Mouse (Mus musculus) frontal cortex, postnatal 36 days (tissue): ENCODE data around the gene Chrna1.

ENCODE experiments used
- DNase-seq, 2 experiments: peaks; one replicate each; pipeline ENCODE4 v3.0.0; 2022; ENCODE audit warnings: low spot score in 2 of 2

The Chrna1 gene

GRCm38 (mm10) chr2:73580166-73580565, at the start of gene Chrna1:
TSS of gene Chrna1 (minus strand) at chr2:73580338.
- no peak for DNase-seq

- DNase-seq: no peak
Measured at GRCm38 (mm10) chr2:73618486-73619052, 38.4 kb upstream of the Chrna1 start.

GRCm38 (mm10) chr2:73616434-73617057, 36.4 kb upstream of the Chrna1 start:
- DNase-seq: no peak

GRCm38 (mm10) chr2:73615456-73615855, 35.3 kb upstream of the Chrna1 start:
- no peak for DNase-seq

- DNase-seq: no peak
Measured at GRCm38 (mm10) chr2:73614303-73614702, 34.2 kb upstream of the Chrna1 start.

GRCm38 (mm10) chr2:73612941-73613340, 32.8 kb upstream of the Chrna1 start:
- DNase-seq: no peak

- DNase-seq: no peak
Measured at GRCm38 (mm10) chr2:73612367-73612914, 32.3 kb upstream of the Chrna1 start.

GRCm38 (mm10) chr2:73611798-73612197, 31.7 kb upstream of the Chrna1 start:
- DNase-seq: no peak

- no peak for DNase-seq
Measured at GRCm38 (mm10) chr2:73609724-73610210, 29.6 kb upstream of the Chrna1 start.

GRCm38 (mm10) chr2:73609067-73609723, 29.1 kb upstream of the Chrna1 start:
- DNase-seq: no peak

GRCm38 (mm10) chr2:73608391-73608790, 28.3 kb upstream of the Chrna1 start:
- DNase-seq: no peak

GRCm38 (mm10) chr2:73607609-73608008, 27.5 kb upstream of the Chrna1 start:
- no peak for DNase-seq

- DNase-seq: no peak
Measured at GRCm38 (mm10) chr2:73607146-73607545, 27.0 kb upstream of the Chrna1 start.

- DNase-seq: no peak
Measured at GRCm38 (mm10) chr2:73606616-73607015, 26.5 kb upstream of the Chrna1 start.

- DNase-seq: peak; percentile 87 to 95
Measured at GRCm38 (mm10) chr2:73605077-73605476, 24.9 kb upstream of the Chrna1 start.

GRCm38 (mm10) chr2:73604579-73604978, 24.4 kb upstream of the Chrna1 start:
- DNase-seq: no peak

- no peak for DNase-seq
Measured at GRCm38 (mm10) chr2:73600650-73601049, 20.5 kb upstream of the Chrna1 start.

GRCm38 (mm10) chr2:73597772-73598171, 17.6 kb upstream of the Chrna1 start:
- DNase-seq: no peak

- peak; percentile 88 to 93 for DNase-seq
Measured at GRCm38 (mm10) chr2:73596786-73597185, 16.6 kb upstream of the Chrna1 start.

GRCm38 (mm10) chr2:73596326-73596725, 16.2 kb upstream of the Chrna1 start:
- peak in 1 of 2 experiments; percentile 54 for DNase-seq

GRCm38 (mm10) chr2:73593101-73593439, 12.9 kb upstream of the Chrna1 start:
- DNase-seq: no peak

- peak; percentile 80 to 86 for DNase-seq
Measured at GRCm38 (mm10) chr2:73592231-73593100, 12.3 kb upstream of the Chrna1 start.
